Mouse (Mus musculus) CH12.LX (cell line): ENCODE measurements around the gene Bicdl1. TPM values are rescaled to one million over a fixed set of nuclear protein-coding genes. Genes with fewer than 3 reads are reported as not detected.

Source experiments
- DNase-seq: peaks from one replicate; pipeline ENCODE4 v3.0.0-alpha.2; 2013; ENCODE audit errors: extremely low read depth
- H3K27ac ChIP-seq: 2 replicates; pipeline ENCODE4 v1.5.1; 2012; ENCODE audit warnings: low read depth, mild to moderate bottlenecking, control low read depth, moderate library complexity; ENCODE audit not compliant: insufficient read depth
- H3K27me3 ChIP-seq: replicated peaks from 2 replicates; pipeline ENCODE3; 2012; ENCODE audit warnings: inconsistent platforms
- H3K36me3 ChIP-seq, 2 experiments: replicated peaks in 1 of 2; 2 replicates each; pipeline versions ENCODE3 to v1.6.1; 2012; ENCODE audit warnings: inconsistent platforms in 1 of 2, low read length in 1 of 2, mild to moderate bottlenecking in 1 of 2, mixed read lengths in 1 of 2, moderate library complexity in 1 of 2; ENCODE audit not compliant: control insufficient read depth in 1 of 2, insufficient read depth in 1 of 2
- H3K4me1 ChIP-seq, 2 experiments: 2 replicates each; pipeline ENCODE4 v1.6.1; 2012; ENCODE audit warnings: inconsistent platforms in 1 of 2, moderate library complexity in 1 of 2; ENCODE audit not compliant: insufficient read depth in 2 of 2, control insufficient read depth in 1 of 2
- H3K4me2 ChIP-seq: 2 replicates; pipeline ENCODE4 v1.6.1; 2012; ENCODE audit warnings: low read depth, mild to moderate bottlenecking, control low read depth; ENCODE audit not compliant: poor library complexity, insufficient read depth, severe bottlenecking
- H3K4me3 ChIP-seq, 3 experiments: fragments of 150-350 bp in 1 of 3; sonication (generic) in 1 of 3; replicated peaks in 1 of 3; 2 replicates each; pipeline versions ENCODE3 to v1.5.1; 2011 to 2012; ENCODE audit warnings: low read depth in 2 of 3, low read length in 2 of 3, mild to moderate bottlenecking in 2 of 3, moderate library complexity in 2 of 3, control low read depth in 1 of 3, improper control_type of control experiment in 1 of 3, inconsistent platforms in 1 of 3, mixed read lengths in 1 of 3; ENCODE audit not compliant: poor library complexity in 1 of 3
- H3K79me2 ChIP-seq: replicated peaks from 2 replicates; pipeline ENCODE4 v1.6.1; 2012; ENCODE audit warnings: mild to moderate bottlenecking, moderate library complexity; ENCODE audit not compliant: control insufficient read depth, poor library complexity, insufficient read depth, severe bottlenecking; ENCODE audit errors: extremely low read depth
- H3K9ac ChIP-seq: 2 replicates; pipeline ENCODE4 v1.6.1; 2012; ENCODE audit warnings: low read depth, mild to moderate bottlenecking, control low read depth, moderate library complexity; ENCODE audit not compliant: insufficient read depth
- H3K9me3 ChIP-seq: replicated peaks from 2 replicates; pipeline ENCODE3; 2012; ENCODE audit warnings: low read length, inconsistent platforms, mixed read lengths
- CHD1 ChIP-seq: IDR thresholded peaks from 2 replicates; pipeline ENCODE4 v1.6.1; 2012; ENCODE audit warnings: low read depth, low read length, improper control_type of control experiment, inconsistent platforms
- EP300 ChIP-seq: IDR thresholded peaks from 2 replicates; pipeline ENCODE4 v1.6.1; 2011; ENCODE audit warnings: low read length, improper control_type of control experiment
- GABPA ChIP-seq: IDR thresholded peaks from 2 replicates; pipeline ENCODE4 v1.6.1; 2012; ENCODE audit warnings: low read depth, low read length, improper control_type of control experiment, inconsistent platforms; ENCODE audit not compliant: insufficient replicate concordance
- KAT2A ChIP-seq: IDR thresholded peaks from 2 replicates; pipeline ENCODE4 v1.6.1; 2012; ENCODE audit warnings: low read length, improper control_type of control experiment, inconsistent platforms; ENCODE audit not compliant: insufficient replicate concordance
- MEF2A ChIP-seq: IDR thresholded peaks from 2 replicates; pipeline ENCODE4 v1.6.1; 2014; ENCODE audit warnings: low read depth, mild to moderate bottlenecking, inconsistent platforms, low read length, improper control_type of control experiment, borderline replicate concordance
- RAD21 ChIP-seq: IDR thresholded peaks from 2 replicates; pipeline ENCODE4 v1.6.1; 2011; ENCODE audit warnings: low read depth, mild to moderate bottlenecking, low read length, improper control_type of control experiment, moderate library complexity
- RCOR1 ChIP-seq: conservative IDR thresholded peaks from 2 replicates; pipeline ENCODE4 v1.6.1; 2012; ENCODE audit warnings: low read depth, mild to moderate bottlenecking, inconsistent platforms, low read length, improper control_type of control experiment
- SMC3 ChIP-seq: IDR thresholded peaks from 2 replicates; pipeline ENCODE4 v1.6.1; 2011; ENCODE audit warnings: low read depth, low read length, improper control_type of control experiment
- TCF12 ChIP-seq: IDR thresholded peaks from 2 replicates; pipeline ENCODE4 v1.6.1; 2014; ENCODE audit warnings: low read depth, mild to moderate bottlenecking, inconsistent platforms, low read length, improper control_type of control experiment
- USF1 ChIP-seq: IDR thresholded peaks from 2 replicates; pipeline ENCODE4 v1.6.1; 2014; ENCODE audit warnings: low read depth, mild to moderate bottlenecking, inconsistent platforms, low read length, improper control_type of control experiment
- USF2 ChIP-seq: conservative IDR thresholded peaks from 2 replicates; pipeline ENCODE4 v1.6.1; 2011; ENCODE audit warnings: low read depth, low read length, improper control_type of control experiment
- ZMIZ1 ChIP-seq: IDR thresholded peaks from 2 replicates; pipeline ENCODE4 v1.6.1; 2012; ENCODE audit warnings: low read depth, mild to moderate bottlenecking, inconsistent platforms, low read length, improper control_type of control experiment
- dilution Hi-C: fragments of 300-500 bp; cut with MboI; formaldehyde crosslinking; loops from 2 replicates; pipeline ENCODE4 v1.14.3; 2020; ENCODE audit warnings: low sequenced_read_pairs; ENCODE audit not compliant: extremely low pct_unique_long_range_greater_than_20kb, extremely low pct_ligation_motif_present
- in situ Hi-C: fragments of 300-500 bp; cut with MboI; formaldehyde crosslinking; loops from 3 replicates; pipeline ENCODE4 v1.14.3; 2019; ENCODE audit warnings: low sequenced_read_pairs, low pct_ligation_motif_present, low pct_unique_long_range_greater_than_20kb, mixed read lengths
- polyA plus RNA-seq: library from polyadenylated mRNA; unstranded; fragments of >175 nt; gene quantifications from 2 replicates; pipeline ENCODE4 v1.2.1, GENCODE M21; 2012; ENCODE audit warnings: low read depth; ENCODE audit not compliant: insufficient read length
- total RNA-seq, 2 experiments: library from RNA; depleted of rRNA; stranded (reverse); fragments of 300-350 nt in 1 of 2; fragments of >200 nt in 1 of 2; gene quantifications; 2 replicates each; pipeline ENCODE4 v1.2.3; 2012 to 2014

Bicdl1 gene
- total and polyA plus RNA-seq, 3 experiments, result 1.9 to 3.5 (median 2.3) TPM

GRCm38 (mm10) chr5:115760903-115761302 is 29.5 kb upstream of the Bicdl1 start:
- dilution Hi-C loops, result no loop called here
- Histone ChIP-seq H3K36me3 (no peaks in the 10 kb centered on the region), H3K27me3 (no peaks in the 10 kb centered on the region), H3K9ac (no peak overlapping the region), H3K27ac (no peak overlapping the region), H3K9me3 (peaks cover 3% of the 10 kb centered on the region), H3K4me3 (no peak overlapping the region), H3K4me1 (peaks cover 0 to 6% of the 10 kb centered on the region in 2 experiments; a peak in 1 of 4 replicates), H3K4me2 (no peak overlapping the region), H3K79me2 (no peaks in the 10 kb centered on the region)
- DNase-seq, result no peak
- in situ Hi-C loops, result no loop called here
- TF ChIP-seq EP300 (no peak), USF2 (no peak)
- TF ChIP-seq, all 38 proteins: peak for 0

GRCm38 (mm10) chr5:115758431-115759180 is 27.2 kb upstream of the Bicdl1 start:
- Histone ChIP-seq H3K4me3 (no peak overlapping the region), H3K9ac (no peak overlapping the region), H3K4me2 (no peak overlapping the region), H3K4me1 (peaks cover 0 to 8% of the 10 kb centered on the region in 2 experiments; a peak in 1 of 4 replicates), H3K79me2 (no peaks in the 10 kb centered on the region), H3K27ac (no peak overlapping the region), H3K9me3 (peaks cover 3% of the 10 kb centered on the region), H3K36me3 (no peaks in the 10 kb centered on the region), H3K27me3 (no peaks in the 10 kb centered on the region)
- in situ Hi-C loops (no loop called here), dilution Hi-C loops (no loop called here)
- DNase-seq, result no peak
- TF ChIP-seq GABPA, result no peak
- TF ChIP-seq RCOR1, result no peak
- no peak for TF ChIP-seq RAD21
- TF ChIP-seq USF2, result no peak

GRCm38 (mm10) chr5:115757516-115757915 is 26.1 kb upstream of the Bicdl1 start:
- no peak overlapping the region for H3K4me3 ChIP-seq
- H3K9ac ChIP-seq, result no peak overlapping the region
- no peak overlapping the region for H3K4me2 ChIP-seq
- DNase-seq, result no peak
- peaks cover 0 to 8% of the 10 kb centered on the region in 2 experiments; a peak in 1 of 4 replicates for H3K4me1 ChIP-seq
- no peaks in the 10 kb centered on the region for H3K36me3 ChIP-seq
- TF ChIP-seq USF1 (no peak), KAT2A (no peak), SMC3 (no peak), CHD1 (no peak), MEF2A (no peak), TCF12 (no peak), ZMIZ1 (no peak)
- TF ChIP-seq, all 38 proteins: peak for 0
- in situ Hi-C loops, result no loop called here
- Histone ChIP-seq H3K79me2 (no peaks in the 10 kb centered on the region), H3K27me3 (no peaks in the 10 kb centered on the region), H3K9me3 (peaks cover 3% of the 10 kb centered on the region), H3K27ac (no peak overlapping the region)
- dilution Hi-C loops, result no loop called here
